8 mouse cellular contexts compared by ENCODE assay signal in genomic region chr9:71485475-71486094, GRCm38 (mm10). TPM values are rescaled to one million over a fixed set of nuclear protein-coding genes. Genes with fewer than 3 reads are reported as not detected.
DNase-seq lines count a peak whose midpoint lies in the region; ATAC-seq lines count a peak whose summit lies in the region.

Gene Polr2m (minus strand): TSS chr9:71485935.

- H3K4me3 ChIP-seq in hindbrain, embryonic 14.5 days (replicated peaks; ENCODE audit: low read length) = peak within 1 kb of the TSS; percentile 77

- no peaks in the 10 kb centered on the region for H3K27me3 ChIP-seq in hindbrain, embryonic 14.5 days (ENCODE audit: control insufficient read depth, insufficient read depth, low read length)

- DNase-seq in R1 (ENCODE audit: low read depth, low spot score) = peak; percentile 96
- peak; percentile 94 to 97 for DNase-seq in cerebellum, postnatal 25 days
- DNase-seq in frontal cortex, postnatal 25 days (ENCODE audit: low spot score in 2 of 2) = peak; percentile 82 to 86
- peak; percentile 98 for DNase-seq in hindbrain, embryonic 14.5 days (ENCODE audit: low spot score)
- peak; percentile 93 for DNase-seq in layer of hippocampus, postnatal 36 days
- DNase-seq in lung, postnatal 36 days = peak; percentile 96
- peak; percentile 97 for DNase-seq in retina, postnatal 1 day
- peak; percentile 91 to 95 for DNase-seq in urinary bladder, adult 18-20 months (ENCODE audit: low spot score in 2 of 2)

- H3K9ac ChIP-seq in hindbrain, embryonic 14.5 days = peak within 1 kb of the TSS; percentile 91

- peak within 1 kb of the TSS; percentile 90 for H3K27ac ChIP-seq in hindbrain, embryonic 14.5 days

- peaks cover 31% of the 10 kb centered on the region for H3K36me3 ChIP-seq in hindbrain, embryonic 14.5 days (replicated peaks; ENCODE audit: control insufficient read depth, insufficient read depth)

- H3K4me1 ChIP-seq in hindbrain, embryonic 14.5 days (replicated peaks; ENCODE audit: control insufficient read depth, insufficient read depth, low read length) = peaks cover 11% of the 10 kb centered on the region

- H3K4me2 ChIP-seq in hindbrain, embryonic 14.5 days (replicated peaks) = peak within 1 kb of the TSS; percentile 72

- WGBS in hindbrain, embryonic 14.5 days = under 1% methylated on average over 70 of the region's 70 CpGs

- no peaks in the 10 kb centered on the region for H3K9me3 ChIP-seq in hindbrain, embryonic 14.5 days (ENCODE audit: control insufficient read depth, low read length)

- peak; percentile 96 for ATAC-seq in hindbrain, embryonic 14.5 days (ENCODE audit: low FRiP score)

RNA-seq across cellular contexts. Expression of gene Polr2m, which starts in this region (rescaled TPM):
- 279 and 312 TPM in 2 replicates for polyA plus RNA-seq in hindbrain, embryonic 14.5 days (2014; fragmentation: Nextera tagmentation; extraction: Ambion mirVana)
- total RNA-seq in layer of hippocampus, postnatal 36 days (2021) = 100 to 1,000 TPM; 154 to 185 TPM

Comparison
In these comparisons a context has a peak if more than half of its experiments do, and no peak if none do; other contexts are left out.
1. Peak in every context shown above with its lines: DNase-seq, ATAC-seq, H3K4me3 ChIP-seq and H3K27ac ChIP-seq.